Mouse (Mus musculus): ENCODE measurements around the gene Armc3.
A peak's percentile ranks its signal among the peaks of the same experiment; 100 is the strongest.

Gene Armc3

DNA sequence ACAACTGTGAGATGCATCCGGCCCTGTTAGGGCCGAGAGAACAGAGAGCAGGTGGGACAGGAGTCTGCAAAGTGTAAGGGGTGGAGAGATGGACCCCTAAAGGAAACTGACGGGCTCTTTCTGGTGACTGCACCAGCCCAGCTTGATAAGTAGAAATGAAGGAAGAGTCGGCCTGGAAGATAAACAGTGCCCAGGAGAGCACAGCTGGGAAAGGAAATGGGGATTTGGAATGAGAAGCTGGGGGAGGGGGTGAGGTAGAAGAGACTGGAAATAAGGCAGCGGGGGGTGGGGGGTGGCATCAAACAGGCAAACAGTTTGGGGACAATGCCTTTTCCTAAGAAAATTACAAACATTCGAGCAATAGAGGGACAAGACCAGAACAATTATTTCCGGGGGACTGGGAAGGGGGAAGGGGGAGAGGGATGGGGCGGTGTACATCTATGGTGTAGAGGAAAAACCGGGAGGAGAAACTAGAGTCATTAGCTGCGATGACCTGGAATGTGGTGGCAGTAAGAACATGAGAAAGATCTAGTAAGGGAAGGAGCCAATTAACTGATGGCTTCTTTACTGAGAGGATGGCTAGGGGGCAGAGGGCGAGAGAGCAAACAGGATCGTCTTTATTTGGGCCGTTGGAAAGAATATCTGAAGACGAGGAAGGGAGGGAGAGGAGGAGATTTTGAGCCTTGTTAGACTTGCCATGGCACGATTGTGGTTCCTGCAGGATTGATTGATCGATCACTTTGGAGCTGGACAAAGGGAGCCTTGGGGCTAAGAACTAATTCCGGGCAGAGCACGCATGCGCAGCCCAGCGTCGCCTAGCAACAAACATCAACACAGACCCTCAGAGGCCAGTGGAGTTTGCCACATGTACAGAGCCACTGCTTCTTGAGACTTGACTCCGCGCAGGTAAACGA, at the start of gene Armc3:
Gene Armc3 (plus strand): TSS at position 851 of the 914 bp plus-strand sequence.
- DNase-seq: peak; percentile 39

- DNase-seq: no peak
These were observed 46.4 kb upstream of the Armc3 start for GRCm38 (mm10) chr2:19152687-19153086.

DNA sequence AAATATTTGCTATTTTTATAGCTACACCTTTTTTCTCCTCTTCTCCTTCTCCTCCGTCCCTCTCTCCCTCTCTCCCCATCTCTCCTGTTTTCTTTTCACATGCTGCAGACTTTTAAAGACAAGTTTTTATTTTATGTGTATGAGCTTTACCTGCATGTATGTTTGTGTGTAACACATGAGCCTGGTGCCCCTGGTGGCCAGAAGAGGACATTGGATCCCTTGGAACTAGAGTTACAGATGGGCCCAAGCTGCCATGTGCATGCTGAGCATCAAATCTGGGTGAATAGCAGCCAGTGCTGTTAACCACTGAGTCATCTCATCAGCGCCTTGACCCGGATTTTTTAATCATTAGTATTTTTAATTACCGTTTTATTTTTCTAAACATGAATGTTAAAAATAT, 42.9 kb upstream of the Armc3 start:
- DNase-seq: peak; percentile 14

DNA sequence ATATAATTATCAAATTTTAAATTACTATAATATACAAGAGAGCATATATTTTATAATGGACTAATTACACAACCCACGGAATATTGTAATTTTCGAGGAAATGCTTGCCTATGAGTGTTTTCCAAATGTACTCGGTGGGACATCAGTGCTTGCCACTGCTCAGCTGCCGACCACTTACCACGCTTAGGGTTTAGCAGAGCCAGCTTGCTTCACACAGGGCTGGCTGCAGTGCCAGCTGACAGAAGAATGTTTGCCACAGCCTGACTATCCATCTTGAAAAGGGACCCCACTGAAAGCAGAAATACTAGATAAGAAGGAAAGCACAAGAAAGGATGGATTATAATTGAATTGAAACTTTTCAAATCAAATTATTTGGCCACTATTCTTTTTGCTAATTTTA, 39.6 kb upstream of the Armc3 start:
- DNase-seq: no peak

DNA sequence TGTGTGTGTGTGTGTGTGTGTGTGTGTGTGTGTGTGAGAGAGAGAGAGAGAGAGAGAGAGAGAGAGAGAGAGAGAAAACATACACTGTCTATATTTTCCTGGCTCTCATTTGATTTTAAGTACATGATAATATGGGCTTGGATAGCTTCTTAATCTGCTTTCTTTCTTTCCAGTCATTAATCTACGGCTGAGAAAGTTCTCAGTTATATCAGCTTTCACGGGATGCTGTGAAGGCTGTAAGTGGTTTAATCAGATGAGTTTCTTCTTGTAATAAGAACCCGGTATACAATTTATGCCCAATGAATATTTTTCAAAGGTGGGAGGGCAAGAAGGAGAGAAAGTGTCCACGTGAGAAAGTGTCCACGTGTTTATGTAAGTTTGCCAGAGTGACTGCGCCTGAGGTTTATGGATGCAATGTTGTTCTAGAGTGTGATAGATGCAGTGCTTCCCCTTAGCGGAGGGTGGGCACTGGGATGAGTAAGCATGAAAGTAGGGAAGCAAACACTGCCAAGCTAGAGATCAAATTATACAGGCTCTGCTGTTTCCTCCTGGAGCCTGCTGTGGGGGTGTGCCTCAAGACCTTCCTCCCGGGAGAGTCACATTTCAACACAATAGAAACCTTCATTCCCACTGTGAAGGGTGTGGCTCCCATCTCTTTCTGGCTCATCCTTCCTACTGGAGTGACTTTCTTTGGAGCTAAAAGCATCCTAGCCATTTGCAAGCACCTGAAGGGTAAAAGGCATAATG, 38.6 kb upstream of the Armc3 start:
- DNase-seq: no peak

- no peak for DNase-seq
These were observed 34.9 kb upstream of the Armc3 start for GRCm38 (mm10) chr2:19164234-19164633.

DNA sequence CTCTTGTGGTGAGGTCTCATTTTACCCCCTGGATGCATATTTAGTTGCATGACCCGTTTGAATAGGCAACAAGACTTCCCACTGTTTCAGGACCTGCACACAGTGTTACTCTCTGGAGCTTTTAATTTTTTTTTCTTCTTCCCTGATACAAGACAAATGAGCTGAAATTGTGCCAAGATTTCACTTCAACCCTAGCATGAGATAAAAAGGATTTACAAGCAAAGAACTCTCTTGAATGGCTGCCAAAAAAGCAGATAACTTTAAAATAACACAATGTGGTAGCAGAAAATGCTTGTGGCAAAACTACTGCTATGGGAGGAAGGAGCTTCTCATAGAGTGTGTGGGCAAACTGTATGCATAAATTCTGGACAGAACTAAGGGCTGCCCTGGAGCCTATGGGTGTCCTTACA, 22.3 kb upstream of the Armc3 start:
- DNase-seq: no peak

DNA sequence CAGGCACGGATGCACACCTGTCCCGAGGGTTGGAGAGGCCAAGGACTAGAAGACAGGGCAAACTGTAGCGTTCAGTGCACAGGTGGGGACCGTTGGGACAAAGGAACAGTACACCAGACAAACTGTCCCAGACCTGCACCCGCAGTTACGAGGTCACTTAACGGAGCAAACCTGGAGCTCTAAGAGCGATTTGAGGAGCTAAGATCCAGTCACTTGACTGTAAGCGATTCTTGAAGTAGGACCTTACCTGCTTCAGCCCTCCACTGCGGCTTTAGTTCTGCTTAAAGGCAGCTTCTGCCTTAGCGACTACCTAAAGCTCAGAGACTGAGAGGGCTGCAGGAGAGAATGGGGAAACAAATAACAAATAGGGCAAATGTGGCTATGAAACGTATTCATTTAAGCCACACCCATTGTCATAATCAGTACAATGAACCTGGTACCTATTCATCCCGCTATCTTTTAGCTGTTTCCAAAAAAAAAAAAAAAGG, 308 bp downstream of the Armc3 start:
- no peak for DNase-seq

- DNase-seq: no peak
These were observed 1.0 kb downstream of the Armc3 start for GRCm38 (mm10) chr2:19200112-19200511.

GRCm38 (mm10) chr2:19201682-19202081, 2.6 kb downstream of the Armc3 start:
- no peak for DNase-seq

DNA sequence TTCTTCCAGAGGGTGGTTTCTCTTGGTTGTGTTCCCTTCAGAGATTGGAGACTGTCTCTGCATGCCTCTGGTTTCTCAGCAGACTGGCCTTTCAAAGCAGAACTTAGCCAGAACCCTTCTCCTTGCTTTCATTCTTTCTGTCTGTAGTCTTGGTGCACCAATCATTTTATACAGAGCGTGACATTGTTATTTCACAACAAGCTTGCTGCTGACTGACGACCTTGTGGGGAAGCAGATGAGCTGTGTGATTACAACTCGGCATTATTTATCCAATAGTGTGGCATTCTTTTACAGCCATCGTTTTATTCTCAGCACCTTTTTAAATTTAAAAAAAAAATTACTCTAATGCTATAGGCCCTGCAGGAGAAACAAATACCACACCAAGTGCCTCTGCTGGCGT, 35.2 kb downstream of the Armc3 start:
- DNase-seq: no peak

DNA sequence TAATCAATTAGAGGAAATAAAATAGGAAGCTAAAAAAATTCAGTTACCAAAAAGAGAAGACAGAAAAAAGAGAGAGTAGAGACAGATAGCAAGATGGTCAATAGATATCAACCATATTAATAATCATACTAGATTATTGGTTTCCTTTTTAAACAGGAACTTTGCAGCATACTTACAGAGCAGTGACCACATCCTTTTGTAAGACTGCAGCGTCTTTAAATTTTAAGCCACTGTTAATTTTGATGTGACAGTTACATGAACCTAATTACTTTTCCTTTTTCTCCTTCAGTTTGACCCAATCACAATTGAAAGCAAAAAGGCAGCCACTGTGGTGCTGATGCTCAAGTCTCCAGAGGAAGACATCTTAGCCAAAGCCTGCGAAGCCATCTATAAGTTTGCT, 36.1 kb downstream of the Armc3 start:
- DNase-seq: no peak

GRCm38 (mm10) chr2:19235614-19236013, 36.5 kb downstream of the Armc3 start:
- no peak for DNase-seq

DNA sequence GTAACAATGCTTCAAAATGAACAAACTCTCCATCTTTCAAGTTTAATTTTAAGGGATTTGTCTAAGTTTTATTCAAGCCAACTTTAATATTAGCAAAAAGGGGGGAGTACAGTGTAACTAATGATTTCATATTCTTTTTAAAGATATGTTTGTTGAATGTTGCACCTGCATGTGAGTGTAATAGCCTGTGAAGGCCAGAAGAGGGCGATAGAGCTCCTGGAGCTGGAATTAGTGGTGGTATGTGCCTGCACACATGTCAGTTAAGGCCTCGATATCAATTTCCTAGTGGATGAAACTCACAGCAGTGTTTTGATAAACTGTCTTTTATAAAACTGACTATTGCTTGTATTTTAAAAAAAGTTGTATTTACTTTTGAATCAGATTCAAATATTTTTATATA, 39.7 kb downstream of the Armc3 start:
- no peak for DNase-seq

DNA sequence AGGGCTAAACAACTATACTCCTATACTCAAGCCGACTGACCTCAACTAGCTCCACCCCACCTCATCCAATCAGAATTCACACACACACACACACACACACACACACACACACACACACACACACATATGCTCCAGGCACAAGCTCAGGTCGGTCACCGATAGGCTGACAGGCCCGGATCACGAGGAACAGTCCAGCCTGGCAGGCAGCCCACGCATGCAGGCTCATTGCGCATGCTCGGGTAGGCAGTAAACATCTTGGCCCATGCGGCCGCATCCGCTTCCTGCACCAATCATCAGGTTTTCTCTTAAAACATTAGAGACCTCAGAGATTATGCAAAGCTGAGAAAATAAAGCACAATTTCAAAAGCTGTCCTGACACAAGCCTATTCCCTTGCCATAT, 50.5 kb downstream of the Armc3 start:
- no peak for DNase-seq

GRCm38 (mm10) chr2:19255037-19255436, 55.9 kb downstream of the Armc3 start:
- no peak for DNase-seq

DNA sequence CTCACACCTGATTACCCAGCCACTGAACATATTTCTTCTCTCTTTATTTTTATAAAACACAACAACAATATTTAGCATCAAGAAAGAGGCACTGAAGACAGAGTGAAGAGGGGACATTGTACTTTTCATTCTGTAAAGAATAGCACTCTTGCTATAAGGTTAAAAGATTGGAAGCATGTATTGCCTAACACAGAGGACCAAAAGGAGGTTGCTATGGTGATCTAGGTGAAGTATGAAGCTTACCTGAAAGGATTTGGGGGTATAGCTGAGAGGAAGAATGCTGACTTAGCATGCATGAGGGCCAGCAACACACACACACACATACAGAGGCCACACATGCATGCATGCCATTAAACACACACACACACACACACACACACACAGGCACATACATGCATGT, 58.2 kb downstream of the Armc3 start:
- DNase-seq: no peak

GRCm38 (mm10) chr2:19260399-19260798, 61.3 kb downstream of the Armc3 start:
- no peak for DNase-seq

- no peak for DNase-seq
These were observed 64.3 kb downstream of the Armc3 start for GRCm38 (mm10) chr2:19263375-19263774.

- no peak for DNase-seq
These were observed 66.7 kb downstream of the Armc3 start for GRCm38 (mm10) chr2:19265834-19266233.

DNA sequence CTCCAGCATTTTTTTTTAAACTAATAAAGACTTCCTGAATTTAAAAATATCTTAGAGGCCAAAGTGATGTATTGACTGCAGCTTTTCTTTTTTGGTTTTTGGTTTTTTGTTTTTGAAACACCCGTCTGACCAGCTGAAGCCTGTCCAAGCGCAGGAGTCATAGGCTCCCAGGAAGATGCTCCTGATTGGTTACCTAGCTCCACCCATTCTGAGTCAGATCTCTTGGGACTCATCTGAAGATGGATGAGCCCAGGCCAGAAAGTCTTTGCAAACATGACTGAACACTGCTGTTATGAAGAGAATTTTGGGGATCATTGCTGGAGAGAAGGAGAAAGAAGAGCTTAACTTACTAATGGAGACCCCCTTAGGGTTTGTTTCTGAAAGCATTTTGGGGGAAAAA, 68.3 kb downstream of the Armc3 start:
- no peak for DNase-seq

GRCm38 (mm10) chr2:19269955-19270354, 70.9 kb downstream of the Armc3 start:
- DNase-seq: no peak

DNA sequence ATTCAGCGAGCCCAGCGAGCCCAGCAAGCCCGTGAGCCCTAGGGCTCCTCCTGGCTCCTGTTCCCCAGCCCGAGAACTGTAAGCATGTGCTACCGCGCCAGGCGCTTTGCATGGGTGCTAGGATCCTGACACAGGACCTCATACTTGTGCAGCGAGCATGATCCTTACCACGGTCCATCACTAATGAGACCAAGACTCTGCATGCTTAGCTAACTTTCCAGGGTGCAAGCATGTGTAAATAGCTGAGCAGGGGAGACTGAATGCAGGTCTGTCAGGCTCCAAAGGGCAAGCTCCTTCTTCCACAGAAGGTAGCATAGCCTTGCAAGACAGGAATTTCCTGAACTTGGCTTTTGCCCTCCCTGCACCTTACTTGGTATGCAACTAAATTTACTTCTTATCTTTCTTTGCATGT, 71.6 kb downstream of the Armc3 start:
- DNase-seq: no peak

DNA sequence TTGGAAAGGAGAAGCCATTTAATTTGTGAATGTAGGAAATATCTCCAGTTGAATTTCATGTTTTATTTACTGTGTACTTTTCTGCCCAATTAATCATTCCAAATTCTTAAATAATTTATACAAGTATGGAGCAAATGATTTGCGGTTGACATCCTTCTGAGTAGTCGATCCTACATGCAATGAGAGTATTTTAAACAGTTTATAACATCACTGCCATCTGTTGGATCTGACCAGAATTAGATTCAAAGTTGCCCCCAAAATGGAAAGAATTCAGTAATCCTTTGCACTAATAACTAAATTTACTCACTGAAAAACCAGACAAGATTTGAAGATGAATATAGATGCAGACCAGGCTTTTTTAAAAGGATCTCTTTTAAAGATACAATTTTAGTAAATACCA, 75.5 kb downstream of the Armc3 start:
- no peak for DNase-seq

Measured in right cerebral cortex, adult 18-20 months (tissue).